Mouse (Mus musculus): ENCODE results near the gene Zfp446. TPM values are rescaled to one million over a fixed set of nuclear protein-coding genes. Genes with fewer than 3 reads are reported as not detected.

Gene Zfp446
- polyA plus RNA-seq, 1 experiment from 2014 or later, result 2.1 TPM

- Histone ChIP-seq H3K27me3 (ENCODE audit: control insufficient read depth, insufficient read depth, low read length) (no peaks in the 10 kb centered on the region), H3K9ac (ENCODE audit: low read length) (no peak overlapping the region), H3K4me2 (replicated peaks; ENCODE audit: low read depth) (no peak overlapping the region), H3K9me3 (ENCODE audit: control insufficient read depth, low read length) (no peaks in the 10 kb centered on the region), H3K27ac (replicated peaks) (no peak overlapping the region), H3K4me1 (replicated peaks; ENCODE audit: control insufficient read depth, insufficient read depth) (no peaks in the 10 kb centered on the region), H3K4me3 (ENCODE audit: low read depth, low read length) (no peak overlapping the region), H3K36me3 (ENCODE audit: control insufficient read depth, insufficient read depth, low read length) (peaks cover 8% of the 10 kb centered on the region)
- peak; percentile 32 for TF ChIP-seq CTCF (IDR thresholded peaks at IDR 0.05; ENCODE audit: low read depth)
- no peak for TF ChIP-seq EP300 (optimal IDR thresholded peaks at IDR 0.05)
- WGBS, result 79% methylated on average over 5 of the region's 5 CpGs
- no peak for ATAC-seq (ENCODE audit: low FRiP score, low TSS enrichment)
- no peak for DNase-seq (ENCODE audit: low spot score)
These were observed 25.7 kb downstream of the Zfp446 start for GRCm38 (mm10) chr7:13003380-13003779.

- TF ChIP-seq EP300 (optimal IDR thresholded peaks at IDR 0.05) (no peak), CTCF (IDR thresholded peaks at IDR 0.05; ENCODE audit: low read depth) (no peak)
These were observed 28.4 kb downstream of the Zfp446 start for GRCm38 (mm10) chr7:13006011-13006410.

GRCm38 (mm10) chr7:13006531-13006930 lies 28.9 kb downstream of the Zfp446 start:
- H3K9me3 ChIP-seq (ENCODE audit: control insufficient read depth, low read length), result no peaks in the 10 kb centered on the region
- H3K27me3 ChIP-seq (ENCODE audit: control insufficient read depth, insufficient read depth, low read length), result no peaks in the 10 kb centered on the region
- H3K36me3 ChIP-seq (ENCODE audit: control insufficient read depth, insufficient read depth, low read length), result peaks cover 8% of the 10 kb centered on the region
- H3K9ac ChIP-seq (ENCODE audit: low read length), result no peak overlapping the region
- DNase-seq (ENCODE audit: low spot score) (no peak), ATAC-seq (ENCODE audit: low FRiP score, low TSS enrichment) (no peak)
- no peak overlapping the region for H3K4me3 ChIP-seq (ENCODE audit: low read depth, low read length)
- TF ChIP-seq EP300 (optimal IDR thresholded peaks at IDR 0.05) (no peak), CTCF (IDR thresholded peaks at IDR 0.05; ENCODE audit: low read depth) (no peak)
- no peak overlapping the region for H3K4me2 ChIP-seq (replicated peaks; ENCODE audit: low read depth)
- H3K4me1 ChIP-seq (replicated peaks; ENCODE audit: control insufficient read depth, insufficient read depth), result no peaks in the 10 kb centered on the region
- 90% methylated on average over 10 of the region's 10 CpGs for WGBS
- no peak overlapping the region for H3K27ac ChIP-seq (replicated peaks)

More at GRCm38 (mm10) chr7:13006011-13006410, 28.4 kb downstream of the Zfp446 start:
- DNase-seq (ENCODE audit: low spot score) (no peak), ATAC-seq (ENCODE audit: low FRiP score, low TSS enrichment) (no peak)
- Histone ChIP-seq H3K36me3 (ENCODE audit: control insufficient read depth, insufficient read depth, low read length) (peaks cover 8% of the 10 kb centered on the region), H3K4me1 (replicated peaks; ENCODE audit: control insufficient read depth, insufficient read depth) (no peaks in the 10 kb centered on the region), H3K9ac (ENCODE audit: low read length) (no peak overlapping the region), H3K4me3 (ENCODE audit: low read depth, low read length) (no peak overlapping the region), H3K9me3 (ENCODE audit: control insufficient read depth, low read length) (no peaks in the 10 kb centered on the region), H3K27me3 (ENCODE audit: control insufficient read depth, insufficient read depth, low read length) (no peaks in the 10 kb centered on the region), H3K4me2 (replicated peaks; ENCODE audit: low read depth) (no peak overlapping the region), H3K27ac (replicated peaks) (no peak overlapping the region)
- WGBS, result 88% methylated on average over 17 of the region's 17 CpGs

GRCm38 (mm10) chr7:13007341-13008092 lies 29.9 kb downstream of the Zfp446 start:
- no peak for TF ChIP-seq EP300 (optimal IDR thresholded peaks at IDR 0.05)
- no peak for TF ChIP-seq CTCF (IDR thresholded peaks at IDR 0.05; ENCODE audit: low read depth)
- H3K9me3 ChIP-seq (ENCODE audit: control insufficient read depth, low read length), result no peaks in the 10 kb centered on the region
- no peak overlapping the region for H3K9ac ChIP-seq (ENCODE audit: low read length)
- DNase-seq (ENCODE audit: low spot score) (no peak), ATAC-seq (ENCODE audit: low FRiP score, low TSS enrichment) (no peak)
- no peak overlapping the region for H3K4me2 ChIP-seq (replicated peaks; ENCODE audit: low read depth)
- no peak overlapping the region for H3K27ac ChIP-seq (replicated peaks)
- H3K4me1 ChIP-seq (replicated peaks; ENCODE audit: control insufficient read depth, insufficient read depth), result no peaks in the 10 kb centered on the region
- no peak overlapping the region for H3K4me3 ChIP-seq (ENCODE audit: low read depth, low read length)
- no peaks in the 10 kb centered on the region for H3K27me3 ChIP-seq (ENCODE audit: control insufficient read depth, insufficient read depth, low read length)
- H3K36me3 ChIP-seq (ENCODE audit: control insufficient read depth, insufficient read depth, low read length), result peaks cover 8% of the 10 kb centered on the region
- 63% methylated on average over 57 of the region's 57 CpGs for WGBS

- peak; percentile 92 for ATAC-seq (ENCODE audit: low FRiP score, low TSS enrichment)
- DNase-seq (ENCODE audit: low spot score), result peak; percentile 93
- H3K4me3 ChIP-seq (ENCODE audit: low read depth, low read length), result peak overlapping the region; percentile 75
- H3K36me3 ChIP-seq (ENCODE audit: control insufficient read depth, insufficient read depth, low read length), result peaks cover 8% of the 10 kb centered on the region
- H3K27me3 ChIP-seq (ENCODE audit: control insufficient read depth, insufficient read depth, low read length), result no peaks in the 10 kb centered on the region
- H3K9ac ChIP-seq (ENCODE audit: low read length), result peak overlapping the region; percentile 83
- peak overlapping the region; percentile 87 for H3K4me2 ChIP-seq (replicated peaks; ENCODE audit: low read depth)
- WGBS, result under 1% methylated on average over 42 of the region's 42 CpGs
- H3K9me3 ChIP-seq (ENCODE audit: control insufficient read depth, low read length), result no peaks in the 10 kb centered on the region
- TF ChIP-seq EP300 (optimal IDR thresholded peaks at IDR 0.05), result no peak
- peak; percentile 91 for TF ChIP-seq CTCF (IDR thresholded peaks at IDR 0.05; ENCODE audit: low read depth)
- H3K4me1 ChIP-seq (replicated peaks; ENCODE audit: control insufficient read depth, insufficient read depth), result no peaks in the 10 kb centered on the region
- H3K27ac ChIP-seq (replicated peaks), result peak overlapping the region; percentile 93
These were observed 31.7 kb downstream of the Zfp446 start for GRCm38 (mm10) chr7:13009143-13010004.
